Mouse (Mus musculus): ENCODE measurements around the gene Tdpoz2. TPM values are rescaled to one million over a fixed set of nuclear protein-coding genes. Genes with fewer than 3 reads are reported as not detected.
A peak's percentile ranks its signal among the peaks of the same experiment; 100 is the strongest.
"Not testable (repeated sequence)": the region's sequence is repeated elsewhere in the genome, so short reads cannot be mapped to it uniquely, and the experiment has no call there.

Gene Tdpoz2
- not detected in 2 replicates for polyA plus RNA-seq (2015; fragmentation: Nextera tagmentation; extraction: Ambion mirVana)

DNA sequence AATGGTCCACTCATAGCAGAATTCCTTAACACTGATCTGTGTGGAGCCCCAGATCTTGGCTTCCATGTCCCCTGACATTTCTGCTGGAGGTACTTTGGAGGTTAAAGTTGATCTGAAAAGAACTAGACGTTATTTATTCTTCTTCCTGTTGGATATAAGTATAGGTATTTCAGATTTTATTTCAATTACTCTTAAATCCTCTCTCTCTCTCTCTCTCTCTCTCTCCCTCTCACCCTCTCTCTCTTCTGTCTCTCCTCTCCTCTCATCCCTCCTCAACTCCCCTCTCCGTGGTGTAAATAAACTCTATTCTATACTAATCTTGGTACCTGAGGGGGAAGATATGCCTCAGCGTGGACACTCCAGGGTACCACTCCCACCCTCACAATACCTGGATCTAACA, at the start of gene Tdpoz2:
TSS of gene Tdpoz2 (minus strand) at position 101 of the 400 bp plus-strand sequence.
- H3K9me3 ChIP-seq = no peaks in the 10 kb centered on the region
- WGBS = 77% methylated on average over 3 of the region's 3 CpGs
- no peak within 1 kb of the TSS for H3K27ac ChIP-seq
- no peaks in the 10 kb centered on the region for H3K27me3 ChIP-seq
- H3K4me3 ChIP-seq = no peak within 1 kb of the TSS
- no peak for ATAC-seq (ENCODE audit: low FRiP score, low read depth)
- H3K36me3 ChIP-seq = no peaks in the 10 kb centered on the region
- no peaks in the 10 kb centered on the region for H3K4me1 ChIP-seq
- no peak within 1 kb of the TSS for H3K9ac ChIP-seq
- no peak within 1 kb of the TSS for H3K4me2 ChIP-seq (replicated peaks)

DNA sequence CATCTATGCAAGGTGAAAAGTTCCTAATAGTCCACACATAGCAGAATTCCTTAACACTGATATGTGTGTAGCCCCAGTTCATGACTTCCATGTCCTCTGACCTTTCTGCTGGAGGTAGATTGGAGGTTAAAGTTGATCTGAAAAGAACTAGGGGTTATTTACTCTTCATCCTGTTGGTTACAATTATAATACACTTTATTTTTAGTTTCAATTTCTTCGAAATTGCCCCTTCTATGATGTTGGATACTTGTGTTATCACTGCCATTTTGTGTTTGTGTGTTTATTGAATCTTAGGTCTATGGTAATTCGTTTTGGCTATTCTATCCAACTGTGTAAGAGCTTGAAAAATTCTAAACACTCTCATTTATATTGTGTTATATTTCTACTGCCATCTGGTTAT, 40.5 kb upstream of the Tdpoz2 start, which contains the start of gene Gm37596:
TSS of gene Gm37596 (minus strand) at position 101 of the 400 bp plus-strand sequence.
- H3K9me3 ChIP-seq; H3K9ac ChIP-seq; ATAC-seq (ENCODE audit: low FRiP score, low read depth); H3K4me1 ChIP-seq; H3K27me3 ChIP-seq; H3K27ac ChIP-seq; H3K4me3 ChIP-seq; H3K36me3 ChIP-seq; H3K4me2 ChIP-seq (replicated peaks): not testable (repeated sequence)
- WGBS = 63% methylated on average over 1 of the region's 2 CpGs

DNA sequence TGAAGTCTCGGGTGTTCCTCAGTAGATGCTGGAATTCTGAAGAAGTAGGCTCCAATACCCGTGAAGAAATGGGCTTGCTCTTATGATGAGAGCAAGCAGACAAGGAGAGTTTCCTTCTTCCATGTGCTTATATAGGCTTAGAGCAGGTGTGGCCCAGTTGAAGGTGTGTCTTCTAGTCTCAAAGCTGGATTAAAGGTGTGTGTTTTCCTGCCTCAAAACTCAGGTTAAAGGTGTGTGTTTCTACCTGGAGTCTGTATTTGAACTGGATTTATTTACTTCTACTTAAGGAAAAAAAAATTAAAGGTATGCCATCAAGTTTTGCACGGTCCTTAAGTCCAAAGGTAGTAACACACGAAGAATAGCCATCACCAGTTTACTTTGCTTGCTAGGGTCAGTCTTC, 23.7 kb upstream of the Tdpoz2 start, which contains the start of gene Tdpoz1:
TSS of gene Tdpoz1 (minus strand) at position 101 of the 400 bp plus-strand sequence.
- 89% methylated on average over 3 of the region's 4 CpGs for WGBS

DNA sequence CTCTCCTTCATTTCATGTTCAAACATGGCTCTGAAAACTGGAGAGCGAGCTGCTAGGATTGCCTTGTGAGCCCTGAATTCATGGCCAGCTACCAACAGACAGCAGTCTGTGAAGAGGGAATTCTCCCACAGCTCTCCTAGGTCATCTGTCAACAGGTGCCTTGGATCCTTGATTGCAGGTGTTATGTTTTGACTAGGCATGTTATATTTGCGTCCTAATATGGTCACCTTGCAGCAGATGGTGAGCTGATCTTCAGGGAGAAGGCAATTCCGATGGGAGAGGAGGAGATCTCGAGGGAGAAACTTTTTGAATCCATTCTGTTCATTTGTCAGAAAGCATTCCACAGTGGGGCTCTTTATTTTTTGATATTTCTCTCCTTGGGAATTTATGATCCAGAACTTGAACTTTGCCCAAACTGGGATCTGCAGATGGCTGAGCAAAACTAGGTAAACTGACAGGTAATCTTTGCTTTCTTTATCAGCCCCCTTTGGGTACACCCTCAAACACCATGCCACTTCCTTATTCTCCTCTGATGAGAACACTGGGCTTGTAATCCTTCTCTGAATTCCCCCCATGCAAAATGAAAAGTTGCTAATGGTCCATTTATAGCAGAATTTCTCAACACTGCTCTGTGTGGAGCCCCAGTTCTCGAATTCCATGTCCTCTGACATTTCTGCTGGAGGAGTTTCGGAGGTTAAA, 18.5 kb upstream of the Tdpoz2 start:
- not testable (repeated sequence) for H3K4me1 ChIP-seq; H3K27me3 ChIP-seq; H3K9me3 ChIP-seq; H3K4me3 ChIP-seq; H3K4me2 ChIP-seq (replicated peaks); H3K27ac ChIP-seq; H3K36me3 ChIP-seq; H3K9ac ChIP-seq; ATAC-seq (ENCODE audit: low FRiP score, low read depth)
- WGBS = 82% methylated on average over 5 of the region's 6 CpGs

More for the DNA sequence above, 23.7 kb upstream of the Tdpoz2 start, which contains the start of gene Tdpoz1:
- H3K27me3 ChIP-seq; H3K36me3 ChIP-seq; ATAC-seq (ENCODE audit: low FRiP score, low read depth); H3K9me3 ChIP-seq; H3K27ac ChIP-seq; H3K4me1 ChIP-seq; H3K9ac ChIP-seq; H3K4me2 ChIP-seq (replicated peaks); H3K4me3 ChIP-seq: not testable (repeated sequence)

GRCm38 (mm10) chr3:93654260-93654659, 1.8 kb upstream of the Tdpoz2 start:
- Histone ChIP-seq H3K36me3 (no peaks in the 10 kb centered on the region), H3K27me3 (no peaks in the 10 kb centered on the region), H3K4me2 (replicated peaks) (no peak overlapping the region), H3K9me3 (no peaks in the 10 kb centered on the region), H3K4me1 (no peaks in the 10 kb centered on the region), H3K4me3 (no peak overlapping the region), H3K27ac (no peak overlapping the region), H3K9ac (no peak overlapping the region)
- 74% methylated on average over 1 of the region's 1 CpGs for WGBS
- no peak for ATAC-seq (ENCODE audit: low FRiP score, low read depth)

- not testable (repeated sequence) for H3K36me3 ChIP-seq; H3K9ac ChIP-seq; H3K27ac ChIP-seq; H3K4me1 ChIP-seq; H3K4me2 ChIP-seq (replicated peaks); H3K9me3 ChIP-seq; H3K4me3 ChIP-seq; H3K27me3 ChIP-seq; ATAC-seq (ENCODE audit: low FRiP score, low read depth)
- WGBS = 84% methylated on average over 4 of the region's 4 CpGs
Measured at GRCm38 (mm10) chr3:93630917-93631714, 21.4 kb downstream of the Tdpoz2 start.

GRCm38 (mm10) chr3:93608970-93609369, 43.5 kb downstream of the Tdpoz2 start:
- H3K27ac ChIP-seq; H3K9ac ChIP-seq; H3K9me3 ChIP-seq; H3K4me2 ChIP-seq (replicated peaks); H3K4me1 ChIP-seq; H3K27me3 ChIP-seq; H3K36me3 ChIP-seq; H3K4me3 ChIP-seq: not testable (repeated sequence)
- peak; percentile 72 for ATAC-seq (ENCODE audit: low FRiP score, low read depth)

- H3K27ac ChIP-seq = no peak overlapping the region
- no peak overlapping the region for H3K4me3 ChIP-seq
- H3K9me3 ChIP-seq = no peaks in the 10 kb centered on the region
- ATAC-seq (ENCODE audit: low FRiP score, low read depth) = no peak
- H3K4me2 ChIP-seq (replicated peaks) = no peak overlapping the region
- H3K4me1 ChIP-seq = peaks cover 7% of the 10 kb centered on the region; the same call in 1 of the 2 replicates
- H3K9ac ChIP-seq = no peak overlapping the region
- no peaks in the 10 kb centered on the region for H3K27me3 ChIP-seq
- no peaks in the 10 kb centered on the region for H3K36me3 ChIP-seq
- WGBS = 86% methylated on average over 1 of the region's 1 CpGs
Measured at GRCm38 (mm10) chr3:93601903-93602302, 50.6 kb downstream of the Tdpoz2 start.

Other genes starting within 250 kb of the Tdpoz2 start
- gene Tchh, start 210.4 kb downstream of the Tdpoz2 start, polyA plus RNA-seq (2015; fragmentation: Nextera tagmentation; extraction: Ambion mirVana) = 1.1 TPM in 2 replicates
- gene Tchhl1, start 183.9 kb downstream of the Tdpoz2 start, polyA plus RNA-seq (2015; fragmentation: Nextera tagmentation; extraction: Ambion mirVana) = not detected in 2 replicates
- 1,099 and 1,131 TPM in 2 replicates for gene S100a11, start 132.2 kb downstream of the Tdpoz2 start, polyA plus RNA-seq (2015; fragmentation: Nextera tagmentation; extraction: Ambion mirVana)
- 345 and 367 TPM in 2 replicates for gene S100a10, start 97.6 kb downstream of the Tdpoz2 start, polyA plus RNA-seq (2015; fragmentation: Nextera tagmentation; extraction: Ambion mirVana)
- not detected in 2 replicates for gene Tdpoz1, start 23.6 kb upstream of the Tdpoz2 start, polyA plus RNA-seq (2015; fragmentation: Nextera tagmentation; extraction: Ambion mirVana)
- not detected in 2 replicates for gene Gm37596, start 40.4 kb upstream of the Tdpoz2 start, polyA plus RNA-seq (2015; fragmentation: Nextera tagmentation; extraction: Ambion mirVana)
- gene Gm5773, start 120.3 kb upstream of the Tdpoz2 start, polyA plus RNA-seq (2015; fragmentation: Nextera tagmentation; extraction: Ambion mirVana) = not detected in 2 replicates
- gene Tdpoz4, start 143.7 kb upstream of the Tdpoz2 start, polyA plus RNA-seq (2015; fragmentation: Nextera tagmentation; extraction: Ambion mirVana) = not detected in 2 replicates
- not detected in 2 replicates for gene Tdpoz3, start 173.3 kb upstream of the Tdpoz2 start, polyA plus RNA-seq (2015; fragmentation: Nextera tagmentation; extraction: Ambion mirVana)